Mouse (Mus musculus) heart, postnatal 0 days (tissue): ENCODE measurements around the gene Ubxn6.

Source experiments
- CTCF ChIP-seq: IDR thresholded peaks from 2 replicates; pipeline ENCODE4 v1.5.1; 2016; ENCODE audit warnings: antibody characterized with exemption, control low read depth, low read depth
- EP300 ChIP-seq: IDR thresholded peaks from 2 replicates; pipeline ENCODE4 v1.6.1; 2016; ENCODE audit warnings: antibody characterized with exemption, low read depth

- TF ChIP-seq CTCF (no peak), EP300 (no peak)
These were observed 17.5 kb upstream of the Ubxn6 start for GRCm38 (mm10) chr17:56092312-56092711.
